Mouse (Mus musculus): ENCODE measurements around the gene Dph6.
A peak's percentile ranks its signal among the peaks of the same experiment; 100 is the strongest.
"Not testable (repeated sequence)": the region's sequence is repeated elsewhere in the genome, so short reads cannot be mapped to it uniquely, and the experiment has no call there.

The Dph6 gene

DNA sequence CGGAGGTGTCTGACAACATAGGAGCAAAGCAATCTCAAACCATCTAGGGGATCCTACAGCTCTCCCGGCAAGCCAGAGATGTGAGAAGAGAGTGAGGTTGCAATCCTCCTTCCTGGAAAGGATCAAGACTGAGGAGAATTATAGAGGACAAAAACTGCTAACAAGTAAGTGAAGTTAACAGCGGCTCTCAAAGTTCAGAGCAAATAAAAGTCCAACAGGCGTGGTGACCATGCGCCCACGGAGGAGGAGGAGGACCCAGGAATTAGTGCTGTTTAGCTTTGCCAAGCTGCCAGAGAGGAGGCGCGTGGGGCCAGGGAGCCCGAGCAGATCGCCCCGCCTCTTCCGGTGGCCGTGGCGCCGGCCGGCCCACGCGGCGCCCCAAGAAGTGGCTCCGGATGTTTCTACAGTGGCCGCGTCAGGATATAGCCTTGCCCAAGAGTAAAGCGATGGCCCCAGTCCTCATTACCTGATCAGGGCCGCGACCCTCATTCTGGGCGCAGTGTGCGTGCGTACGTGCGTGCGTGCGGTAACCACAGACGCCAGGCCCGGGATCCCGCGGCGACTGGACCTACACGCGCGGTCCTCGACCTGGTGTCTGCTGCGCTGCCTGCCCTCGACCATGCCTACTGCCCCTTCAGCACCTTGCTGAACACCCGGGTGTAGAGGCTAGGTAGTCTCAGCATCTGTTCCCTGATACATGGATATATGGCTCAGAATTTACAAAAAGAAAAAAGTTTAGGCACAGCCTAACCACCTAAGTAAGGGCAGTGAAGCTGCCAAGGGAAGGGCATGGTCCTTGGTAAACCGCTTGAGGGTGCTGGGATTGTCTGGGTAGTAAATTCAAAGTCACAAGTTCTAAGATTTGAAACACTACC lies at the start of gene Dph6:
Dph6 (minus strand) TSS at position 600 of the 875 bp plus-strand sequence.
- peak; percentile 85 for DNase-seq

DNA sequence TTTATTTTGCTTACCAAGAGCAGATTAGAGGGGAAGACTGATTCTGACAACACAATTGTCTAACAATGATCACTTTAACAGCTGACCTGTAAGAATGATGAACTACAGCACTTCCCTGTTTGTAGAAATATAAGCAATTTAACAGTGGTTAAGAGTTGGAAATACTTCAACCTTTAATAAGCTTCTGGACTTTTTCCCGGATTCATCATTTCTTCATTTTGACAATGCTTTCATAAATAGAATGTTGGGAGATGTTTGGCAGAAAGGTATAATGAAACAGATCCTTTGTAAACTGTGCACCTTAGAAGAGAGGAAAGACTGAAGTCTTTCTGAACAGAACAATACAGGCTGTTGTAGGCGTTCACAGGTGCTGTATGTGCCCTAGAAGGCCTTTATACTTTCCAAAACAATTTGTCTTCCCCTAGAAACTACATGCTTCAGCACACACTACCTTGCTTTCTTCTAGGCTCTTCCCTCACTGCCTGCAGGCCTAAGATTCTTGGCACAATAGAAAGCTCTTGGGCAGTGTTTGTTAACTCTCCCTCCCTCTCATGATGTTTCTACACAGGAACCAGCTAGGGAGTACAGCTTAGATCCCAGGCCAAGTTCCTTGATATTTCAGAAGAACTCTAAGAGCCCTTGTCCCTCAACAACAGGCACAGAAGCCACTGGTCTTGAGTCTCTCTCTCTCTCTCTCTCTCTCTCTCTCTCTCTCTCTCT lies 46.4 kb upstream of the Dph6 start:
- DNase-seq = no peak

DNA sequence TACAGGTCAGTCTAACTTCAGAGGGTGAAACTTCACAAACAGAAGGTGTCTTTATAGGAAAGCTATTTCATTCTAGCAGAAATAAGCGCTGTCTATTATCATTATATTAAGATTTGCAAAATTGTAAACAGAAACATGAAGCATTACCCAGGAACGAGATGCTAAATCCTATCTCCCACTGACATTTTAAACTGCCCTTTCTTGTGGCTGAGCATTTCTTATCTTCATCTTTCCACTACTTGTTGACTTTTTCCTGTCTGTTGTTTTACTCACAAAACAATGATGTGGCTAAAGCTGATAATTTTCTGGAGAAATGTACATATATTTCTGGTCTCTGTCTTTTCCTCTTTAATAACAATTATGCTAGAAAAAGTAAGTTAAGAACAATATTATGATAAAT lies 36.8 kb upstream of the Dph6 start:
- DNase-seq = no peak

DNA sequence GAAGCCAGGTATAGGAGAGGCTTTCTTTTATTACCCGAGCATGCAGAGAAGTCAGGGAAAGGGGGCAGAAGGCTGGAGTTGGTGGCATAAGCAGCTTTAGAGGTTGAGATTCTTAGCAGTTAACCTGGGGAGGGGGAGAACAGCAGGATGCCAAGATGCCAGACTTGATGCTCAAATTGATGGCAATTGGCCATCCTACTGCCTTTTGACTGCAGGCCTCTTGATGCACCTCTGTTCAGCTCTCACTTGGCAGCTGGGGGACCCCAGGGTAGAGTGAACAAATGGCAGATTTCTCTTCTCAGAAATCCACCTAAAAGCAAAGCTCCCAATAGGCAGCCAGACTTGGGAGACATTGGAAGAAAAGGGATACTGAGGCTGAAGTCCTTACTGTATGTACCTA lies 32.7 kb upstream of the Dph6 start:
- no peak for DNase-seq

DNA sequence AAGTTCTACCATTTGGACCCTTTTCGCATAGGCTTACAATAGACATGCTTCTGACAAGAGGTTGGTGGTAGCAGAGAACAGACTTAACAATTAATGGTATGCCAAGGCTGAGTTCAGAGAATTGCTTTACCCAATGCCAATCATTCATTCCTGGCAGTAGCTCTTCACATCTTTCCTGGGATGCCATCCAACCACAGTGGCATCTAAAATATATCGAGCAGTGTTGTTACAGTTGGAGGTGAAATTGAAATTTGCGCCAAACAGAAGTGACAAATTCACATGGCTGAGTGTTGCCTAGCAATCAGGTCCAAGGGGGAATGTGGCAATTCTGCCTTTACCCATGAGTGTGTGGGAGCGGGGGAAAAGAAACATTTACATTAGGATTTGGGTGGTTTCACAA lies 32.3 kb upstream of the Dph6 start:
- no peak for DNase-seq

DNA sequence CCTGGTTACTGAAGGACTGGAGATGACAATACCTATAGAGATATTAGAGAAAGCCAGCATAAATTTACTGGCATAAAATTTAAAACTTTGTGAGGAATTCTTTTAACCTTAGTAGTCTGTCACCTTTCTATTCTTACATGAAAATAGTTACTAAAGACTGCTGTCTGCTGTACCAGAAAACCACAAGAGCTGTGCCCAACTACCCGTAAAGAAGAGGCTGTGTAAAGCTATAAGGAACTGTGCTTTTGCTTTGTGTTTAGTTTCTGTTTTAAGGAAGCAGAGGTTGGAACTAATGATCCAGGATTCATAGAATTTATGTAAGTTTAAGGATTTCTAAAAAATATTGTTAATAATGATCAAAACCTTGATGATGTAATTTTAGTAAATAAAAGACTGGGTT lies 19.1 kb upstream of the Dph6 start:
- DNase-seq = no peak

DNA sequence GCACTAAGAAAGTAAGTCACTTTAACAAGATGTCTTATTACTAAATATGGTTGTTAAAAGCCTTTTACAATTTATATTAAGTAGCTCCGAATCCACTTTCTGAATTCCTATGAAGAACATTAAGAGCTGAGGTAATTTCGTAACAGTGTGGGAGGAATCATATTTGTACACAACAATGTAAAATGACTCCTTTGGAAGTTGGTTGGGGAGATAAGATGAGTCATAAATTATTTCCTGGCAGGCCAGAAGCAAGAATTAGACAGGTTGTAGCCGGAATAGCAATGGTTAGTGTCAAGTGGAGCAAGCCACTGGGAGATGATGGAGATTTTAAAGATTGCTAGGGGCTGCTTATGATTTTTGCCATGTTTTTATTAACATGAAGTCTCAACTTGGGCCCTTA lies 16.2 kb upstream of the Dph6 start:
- no peak for DNase-seq

DNA sequence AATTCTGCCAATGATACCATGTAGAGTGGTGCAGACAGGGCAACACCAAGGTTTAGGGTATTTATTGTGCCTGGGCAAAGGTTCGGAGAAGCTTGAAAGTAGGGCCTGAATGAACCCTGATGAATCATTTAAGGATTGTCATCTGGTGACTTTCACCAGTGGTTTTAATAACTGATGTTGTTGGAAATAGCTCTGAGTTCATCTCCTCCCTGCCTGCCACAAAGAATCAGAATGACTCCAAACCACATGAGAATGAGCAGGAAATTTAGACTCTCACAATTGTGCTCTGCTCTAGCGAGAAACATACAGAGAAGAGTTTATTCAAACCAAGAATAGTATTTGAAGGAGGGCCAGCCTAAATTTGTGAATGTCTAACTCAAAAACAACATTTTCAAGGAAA lies 4.2 kb upstream of the Dph6 start:
- no peak for DNase-seq

DNA sequence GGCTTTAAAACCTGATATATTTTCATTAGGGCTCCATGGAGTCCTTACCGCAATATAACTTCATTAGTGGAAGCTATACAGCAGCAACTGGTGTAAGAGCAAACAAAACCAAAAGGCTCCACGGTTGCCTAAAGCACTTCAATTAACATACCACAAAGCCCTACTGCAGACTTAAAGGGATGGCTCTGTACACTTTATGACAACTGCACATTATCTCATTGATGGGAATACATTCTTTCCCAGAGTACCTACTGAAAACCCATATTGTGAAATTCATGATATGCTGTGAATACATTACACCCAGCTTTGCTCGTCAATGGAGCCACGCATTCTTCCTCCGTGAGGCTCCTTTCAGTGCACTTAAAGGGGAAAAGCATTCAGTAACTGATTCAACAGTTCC lies 8.5 kb downstream of the Dph6 start:
- DNase-seq = no peak

DNA sequence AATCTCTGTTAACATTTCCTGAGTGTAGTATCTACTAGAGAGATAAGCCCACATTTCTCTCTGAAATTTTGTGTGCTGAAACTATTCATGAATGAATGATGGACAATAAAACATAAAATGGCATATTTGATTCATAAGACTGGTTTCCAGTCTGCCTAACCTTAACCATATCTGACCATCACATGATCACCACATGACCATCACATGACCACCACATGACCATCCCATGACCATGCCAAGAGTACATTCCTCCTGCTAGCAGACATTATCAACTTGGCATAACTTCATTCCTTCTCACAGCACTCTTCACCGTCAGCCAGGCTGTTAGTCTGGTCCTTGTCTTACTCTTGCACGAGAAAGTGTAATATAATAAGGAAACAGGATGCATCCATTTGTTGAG lies 10.9 kb downstream of the Dph6 start:
- DNase-seq = no peak

DNA sequence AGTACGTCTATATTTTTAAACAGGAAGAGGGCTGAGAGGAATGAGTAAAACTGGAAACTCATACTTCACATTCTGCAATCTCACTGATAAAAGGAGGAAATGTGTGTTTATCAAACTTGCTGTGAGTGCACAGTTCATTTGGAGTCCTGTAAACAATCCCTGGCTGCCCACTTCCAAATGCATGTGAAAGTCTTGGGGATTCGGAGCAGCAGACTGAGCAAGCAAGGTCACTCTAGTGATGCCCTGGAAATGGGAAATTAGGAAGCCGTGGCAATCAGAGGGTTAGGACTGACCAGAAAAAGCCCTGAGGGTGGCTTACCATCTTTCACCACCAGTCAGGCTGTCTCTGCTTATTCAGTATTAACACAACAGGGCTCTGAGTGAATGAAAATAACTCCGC lies 30.1 kb downstream of the Dph6 start:
- peak; percentile 26 for DNase-seq

DNA sequence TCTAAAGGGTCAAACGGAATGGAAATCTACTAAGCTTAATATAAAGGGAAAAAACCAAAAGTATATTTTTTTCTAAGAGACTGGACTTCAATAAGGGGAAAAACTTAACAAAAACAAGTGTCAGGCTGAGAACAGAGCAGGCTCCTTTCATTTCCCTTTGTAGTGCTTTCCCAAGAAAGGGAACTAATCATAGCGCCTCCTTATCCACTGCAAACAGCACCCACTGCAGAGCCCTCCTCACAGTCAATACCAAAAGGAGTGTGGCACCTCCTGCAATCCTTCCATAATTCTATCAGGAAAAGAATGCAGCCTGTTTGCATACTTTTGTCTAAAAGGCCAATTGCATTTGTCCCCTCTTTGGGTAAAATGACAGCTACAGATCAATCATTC lies 32.2 kb downstream of the Dph6 start:
- peak; percentile 7 for DNase-seq

DNA sequence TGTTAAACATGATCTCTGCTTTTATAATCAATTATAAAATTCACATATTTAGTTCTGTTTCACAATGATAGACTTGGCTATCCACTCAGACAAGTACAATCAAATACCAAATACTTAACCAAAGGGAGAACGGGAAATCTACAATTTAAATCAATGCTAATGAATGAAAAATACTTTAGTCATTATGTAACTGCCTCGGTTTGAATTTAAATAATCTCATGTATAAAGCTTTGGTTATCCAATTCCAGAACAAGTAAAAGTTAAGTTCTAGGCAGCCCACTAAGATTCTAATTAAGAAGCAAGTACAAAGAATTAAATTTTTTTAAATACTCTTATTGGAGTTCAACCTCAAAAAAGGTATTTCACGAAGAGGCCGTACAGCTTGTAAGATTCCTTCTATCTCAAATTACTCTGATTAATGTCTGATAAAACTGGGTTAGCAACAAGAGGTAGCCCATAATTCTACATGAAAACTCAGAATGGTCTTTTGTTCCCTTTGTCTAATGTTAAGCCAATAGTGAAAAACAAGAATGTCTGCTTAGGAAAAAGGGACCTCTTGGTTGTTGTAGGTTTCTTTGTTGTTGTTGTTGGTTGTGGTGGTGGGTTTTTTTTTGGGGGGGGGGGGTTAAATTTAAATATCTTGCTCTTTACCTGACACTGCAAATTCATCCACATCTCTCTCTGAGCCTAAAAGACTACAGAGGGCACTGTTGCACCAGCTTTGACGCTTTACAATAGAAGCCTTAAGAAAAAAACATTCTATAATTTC lies 32.8 kb downstream of the Dph6 start:
- peak; percentile 48 for DNase-seq

DNA sequence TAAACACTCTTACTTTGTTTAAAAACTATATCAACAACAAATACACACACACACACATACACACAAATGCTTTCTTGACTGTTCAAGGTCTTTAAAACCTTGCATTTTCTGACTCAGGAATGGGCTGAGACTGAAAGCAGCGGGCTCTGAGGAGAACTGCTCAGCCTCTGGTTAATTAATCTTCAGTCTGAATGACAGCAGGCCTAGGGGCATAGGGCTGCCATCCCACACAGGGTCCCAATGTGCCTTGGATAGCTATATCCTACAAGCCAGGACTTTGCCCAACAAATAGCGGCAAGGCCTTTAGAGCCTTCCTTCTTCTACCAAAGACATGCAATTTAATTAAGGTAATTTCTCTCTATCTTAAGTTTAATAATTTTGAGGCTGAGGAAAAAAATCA lies 43.2 kb downstream of the Dph6 start:
- DNase-seq = no peak

DNA sequence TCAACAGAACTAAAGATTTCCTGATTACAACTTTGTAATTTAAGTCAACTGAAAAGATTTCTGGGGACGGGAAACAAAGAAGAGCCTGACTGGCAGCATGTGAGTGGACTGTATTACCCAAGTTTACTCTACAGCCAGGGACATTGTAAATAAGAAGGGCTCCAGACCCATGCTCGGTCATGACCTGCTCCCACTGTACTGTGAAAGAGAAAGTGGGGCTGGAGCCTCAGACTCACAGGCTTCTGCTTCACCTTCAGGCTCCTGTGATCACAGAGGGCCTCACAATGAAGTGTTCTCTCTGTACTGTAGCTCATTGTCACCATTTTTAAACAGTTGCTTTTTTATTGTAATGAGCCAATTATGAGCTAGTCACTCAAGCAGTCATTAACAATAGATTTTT lies 44.7 kb downstream of the Dph6 start:
- DNase-seq = peak; percentile 1

DNA sequence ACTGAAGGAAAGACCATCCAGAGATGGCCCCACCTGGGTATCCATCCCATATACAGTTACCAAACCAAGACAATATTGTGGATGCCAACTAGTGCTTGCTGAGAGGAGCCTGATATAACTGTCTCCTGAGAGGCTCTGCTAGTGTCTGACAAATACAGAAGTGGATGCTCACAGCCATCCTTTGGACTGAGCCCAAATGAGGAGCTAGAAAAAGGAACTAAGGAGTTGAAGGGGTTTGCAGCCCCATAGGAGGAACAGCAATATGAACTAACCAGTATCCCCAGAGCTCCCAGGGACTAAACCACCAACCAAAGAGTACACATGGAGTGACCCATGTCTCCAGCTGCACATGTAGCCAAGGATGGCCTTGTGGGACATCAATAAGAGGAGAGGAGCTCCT lies 49.6 kb downstream of the Dph6 start:
- not testable (repeated sequence) for DNase-seq

DNA sequence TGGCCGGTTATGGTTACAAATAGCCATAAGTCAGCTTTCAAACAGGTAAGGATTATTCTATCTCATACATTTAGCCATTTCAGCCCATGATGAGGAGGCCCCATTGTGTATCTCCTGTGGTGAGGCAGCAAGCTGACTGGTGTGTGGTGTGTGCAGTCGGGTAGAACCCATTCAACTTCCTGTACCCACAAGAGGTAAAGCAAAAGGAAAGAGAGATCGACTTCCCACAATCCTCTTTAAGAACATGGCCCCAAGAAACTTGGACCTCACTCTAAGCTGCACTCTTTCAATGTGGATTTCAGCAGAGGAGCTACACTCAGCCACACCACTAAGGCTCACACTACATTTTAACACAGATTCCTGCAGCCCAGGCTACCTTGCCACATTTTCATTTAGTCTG lies 53.6 kb downstream of the Dph6 start:
- DNase-seq = no peak

DNA sequence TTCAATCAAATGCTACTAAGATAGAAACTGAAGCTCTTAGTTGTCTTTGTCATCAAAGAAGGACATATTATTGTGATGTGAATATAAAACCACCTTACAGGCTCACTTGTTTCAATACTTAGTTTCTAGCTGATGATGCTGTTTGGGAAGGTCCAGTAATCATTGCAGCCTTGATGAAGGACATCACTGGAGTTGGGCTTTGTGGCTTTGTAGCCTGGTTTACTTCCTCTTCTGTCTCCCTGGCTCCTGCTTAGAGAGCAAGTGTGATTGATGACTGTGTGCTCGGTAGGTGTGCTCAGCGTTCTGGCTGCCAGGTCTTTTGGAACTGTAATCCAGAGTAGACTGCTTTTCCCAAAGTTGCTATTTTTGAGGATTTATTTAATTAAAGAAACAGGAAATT lies 55.0 kb downstream of the Dph6 start:
- DNase-seq = no peak

DNA sequence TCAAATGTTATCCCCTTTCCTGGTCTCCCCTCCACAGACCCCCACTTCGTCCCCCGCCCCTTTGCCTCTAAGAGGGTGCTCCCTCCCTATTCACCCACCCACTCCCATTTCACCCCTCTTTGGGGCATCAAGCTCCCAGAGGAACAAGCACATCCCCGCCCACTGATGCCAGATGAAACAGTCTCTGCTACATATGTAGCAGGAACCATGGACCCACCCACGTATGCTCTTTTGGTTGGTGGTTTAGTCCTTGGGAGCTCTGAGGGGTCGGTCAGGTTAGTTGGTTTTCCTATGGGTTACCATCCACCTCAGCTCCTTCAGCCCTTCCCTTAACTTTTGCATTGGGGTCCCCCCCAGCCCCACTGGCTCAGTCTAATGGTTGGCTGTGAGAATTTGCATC lies 61.4 kb downstream of the Dph6 start:
- no peak for DNase-seq

DNA sequence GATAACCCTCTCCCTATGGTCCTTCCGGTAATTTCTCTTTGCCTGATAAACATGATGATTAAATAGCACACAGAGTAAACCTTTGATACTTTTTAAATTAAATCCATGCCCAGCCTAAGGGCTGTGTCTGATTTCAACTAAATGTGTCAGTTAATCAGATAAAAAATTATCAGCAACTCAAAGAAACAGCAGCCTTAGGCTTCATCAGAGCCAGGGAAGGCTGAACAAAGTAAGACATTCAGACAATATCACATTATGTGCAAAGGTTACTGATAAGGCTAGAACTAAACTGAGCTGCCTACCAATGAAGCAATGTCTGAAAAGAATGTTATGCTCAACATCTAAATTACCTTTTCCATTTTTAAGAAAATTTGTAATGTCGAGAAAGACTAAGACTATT lies 74.0 kb downstream of the Dph6 start:
- DNase-seq = no peak

DNA sequence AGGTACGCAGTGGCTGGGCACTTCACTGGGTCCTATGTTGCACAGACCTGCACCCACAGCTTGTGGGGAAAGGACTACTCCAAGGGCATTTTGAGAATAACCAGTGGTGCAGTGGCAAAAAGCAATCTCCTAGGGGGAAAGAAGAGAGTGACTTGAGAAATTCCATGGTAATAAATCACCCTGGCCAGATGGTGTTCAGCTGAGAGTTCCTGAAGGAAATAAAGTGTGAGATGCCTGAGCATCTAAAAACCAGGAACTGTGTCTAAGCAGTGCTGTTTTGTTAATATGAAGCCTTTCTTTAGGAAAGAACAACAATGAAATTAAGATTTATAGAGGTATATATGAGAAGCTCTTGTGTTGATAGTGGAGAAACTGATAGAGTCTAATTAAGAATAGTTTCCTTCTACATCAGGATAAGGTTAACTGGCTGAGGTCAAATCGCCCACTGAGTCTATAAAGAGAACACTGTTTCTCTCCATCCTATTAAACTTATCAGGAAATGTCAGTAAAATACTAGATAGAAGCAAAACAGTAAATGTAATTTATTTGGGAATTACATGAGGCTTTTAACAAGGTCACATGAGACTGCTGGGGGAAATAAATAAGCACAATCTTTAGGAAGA lies 111.7 kb downstream of the Dph6 start:
- no peak for DNase-seq

DNA sequence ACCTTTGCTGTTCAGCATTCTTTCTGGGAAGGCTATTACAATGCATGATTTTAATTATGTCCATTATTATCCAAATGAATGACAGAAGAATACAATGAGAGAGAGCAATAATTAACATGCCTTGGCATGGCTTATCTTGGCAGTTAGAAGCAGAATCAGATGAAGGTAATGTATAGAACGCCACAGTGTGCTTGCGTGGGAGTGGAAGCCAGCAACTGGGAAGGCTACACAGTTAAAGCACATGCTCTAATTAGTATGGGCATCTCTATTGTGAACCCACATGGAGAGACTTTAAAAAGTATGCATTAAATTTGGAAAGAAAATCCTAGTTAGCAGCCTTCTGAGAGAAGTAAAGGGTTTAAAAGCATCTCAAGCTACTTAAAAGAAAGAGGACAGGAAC lies 112.4 kb downstream of the Dph6 start:
- no peak for DNase-seq

DNA sequence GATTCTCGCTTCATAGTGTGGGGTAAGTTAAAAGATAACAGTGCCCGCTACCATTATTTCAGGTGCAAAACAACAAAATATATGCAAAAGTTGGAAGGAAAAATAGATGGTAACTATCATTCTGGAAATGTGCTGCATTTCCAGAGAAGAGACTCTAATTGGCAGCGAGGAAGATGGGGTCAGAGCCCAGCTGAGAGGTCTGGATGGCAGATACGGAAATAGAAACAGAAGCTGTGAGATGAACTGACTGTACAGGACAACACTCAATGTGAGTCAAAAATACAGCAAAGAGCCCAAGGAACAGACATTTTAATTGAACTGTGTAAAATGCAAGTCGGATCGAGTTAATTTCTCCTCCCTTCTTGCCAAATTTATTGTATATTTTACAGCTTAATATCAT lies 114.3 kb downstream of the Dph6 start:
- no peak for DNase-seq

Measured in lung, postnatal 14 days (tissue).